Mouse (Mus musculus) c-Kit-positive CD71-negative TER-119-negative erythroid progenitor cells, embryonic 14.5 days (primary cell): Measurements from ENCODE around the gene Igf1r.

Experiments
- DNase-seq: peaks from one replicate; pipeline ENCODE4 v3.0.0-alpha.2; 2013; ENCODE audit warnings: low read depth

Igf1r gene

DNA sequence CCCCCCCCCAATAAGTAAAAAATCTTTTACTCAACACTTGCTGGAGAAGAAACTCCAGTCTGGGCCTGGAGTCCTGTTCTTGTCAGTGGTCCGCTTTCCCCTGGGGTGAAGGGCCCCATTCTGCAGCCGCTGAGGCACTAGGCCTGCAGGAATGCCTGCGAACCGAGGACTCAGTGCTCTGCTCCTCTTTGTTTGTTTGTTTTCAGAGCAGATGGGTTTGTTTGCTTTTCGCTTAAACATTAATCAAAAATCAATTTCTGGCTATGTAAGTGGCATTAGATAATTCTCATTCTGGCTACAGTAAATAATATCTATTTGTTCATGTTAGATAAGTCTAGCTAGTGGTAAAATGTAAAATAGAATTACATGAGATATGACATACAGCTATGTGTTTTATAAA, 167.0 kb downstream of the Igf1r start:
- DNase-seq: no peak

DNA sequence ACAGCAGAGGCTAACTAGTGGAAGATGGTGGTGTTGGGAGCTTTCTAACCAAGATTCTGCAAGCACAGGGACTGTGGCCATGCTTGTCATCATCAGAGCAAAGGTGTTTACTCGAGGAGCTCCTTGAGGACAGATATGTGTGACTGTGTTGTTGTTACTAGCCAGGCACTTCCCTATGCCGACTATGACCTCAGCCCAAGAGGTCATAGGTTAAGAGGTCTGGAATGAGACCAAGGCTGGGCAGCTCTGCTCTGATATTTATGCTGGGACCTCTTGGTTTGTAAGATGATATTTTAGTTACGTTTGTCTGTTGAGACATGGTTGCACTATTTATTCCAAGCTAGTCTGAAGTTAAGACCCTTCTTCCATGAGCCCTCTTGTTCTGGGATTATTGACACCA, 169.8 kb downstream of the Igf1r start:
- DNase-seq: no peak

DNA sequence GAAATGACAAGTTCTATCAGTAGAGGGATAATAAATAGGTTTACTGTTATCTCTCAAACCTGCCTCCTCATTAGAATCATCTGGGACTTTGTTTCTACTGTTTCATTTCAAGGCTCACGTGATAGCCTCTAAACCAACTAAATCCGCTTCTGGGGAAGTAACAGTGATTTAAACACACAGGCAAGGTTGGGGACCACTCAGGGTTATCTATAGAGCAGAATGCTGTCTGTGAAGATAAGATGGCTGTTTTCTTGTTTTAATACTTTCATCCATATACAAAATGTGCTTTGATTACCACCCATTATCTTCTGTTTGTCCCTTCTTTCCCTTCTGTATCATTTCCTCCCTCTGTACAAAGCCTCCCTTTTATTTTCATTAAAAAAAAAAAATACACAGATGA, 172.7 kb downstream of the Igf1r start:
- no peak for DNase-seq

DNA sequence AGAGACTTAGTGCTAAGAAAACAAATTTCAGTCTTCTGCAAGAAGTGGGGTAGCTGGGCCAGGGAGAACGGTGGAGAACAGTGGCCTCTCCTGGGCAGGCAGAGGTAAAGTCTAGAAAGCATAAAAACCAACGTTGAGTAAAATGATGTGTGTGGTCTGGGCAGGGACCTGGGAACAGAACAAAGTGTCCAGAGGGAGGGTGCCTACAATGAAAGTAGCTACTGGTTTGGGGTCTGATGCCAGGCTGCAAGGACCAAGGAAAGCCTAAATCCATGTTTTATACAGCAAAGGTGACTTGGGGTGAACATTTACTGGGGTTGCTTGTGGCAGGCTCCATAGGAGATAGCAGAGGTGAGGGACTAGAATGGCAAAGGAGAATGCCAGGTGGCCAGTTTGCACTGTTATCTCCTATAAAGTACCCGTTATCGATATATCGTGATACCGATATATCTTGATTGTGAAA, 175.2 kb downstream of the Igf1r start:
- no peak for DNase-seq

DNA sequence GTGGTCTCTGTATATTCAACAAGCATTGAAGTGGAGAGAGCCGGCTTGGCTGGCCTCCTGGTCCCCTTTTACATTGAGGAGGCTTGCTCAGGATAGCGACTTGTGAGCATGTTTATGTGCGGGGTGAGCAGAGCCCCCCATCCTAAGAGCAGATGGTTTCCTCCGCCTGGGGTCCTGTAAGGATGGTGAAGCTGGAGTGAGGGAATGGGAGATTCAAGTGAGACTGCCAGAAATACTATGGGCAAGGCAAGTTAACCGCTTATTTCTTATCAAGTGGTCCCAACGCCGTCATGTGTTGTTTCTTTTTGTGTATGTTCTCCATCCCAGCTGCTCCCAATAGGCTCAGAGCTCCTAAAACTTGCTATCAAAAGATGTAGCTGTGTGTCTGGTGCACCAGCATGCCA, 175.6 kb downstream of the Igf1r start:
- no peak for DNase-seq

DNA sequence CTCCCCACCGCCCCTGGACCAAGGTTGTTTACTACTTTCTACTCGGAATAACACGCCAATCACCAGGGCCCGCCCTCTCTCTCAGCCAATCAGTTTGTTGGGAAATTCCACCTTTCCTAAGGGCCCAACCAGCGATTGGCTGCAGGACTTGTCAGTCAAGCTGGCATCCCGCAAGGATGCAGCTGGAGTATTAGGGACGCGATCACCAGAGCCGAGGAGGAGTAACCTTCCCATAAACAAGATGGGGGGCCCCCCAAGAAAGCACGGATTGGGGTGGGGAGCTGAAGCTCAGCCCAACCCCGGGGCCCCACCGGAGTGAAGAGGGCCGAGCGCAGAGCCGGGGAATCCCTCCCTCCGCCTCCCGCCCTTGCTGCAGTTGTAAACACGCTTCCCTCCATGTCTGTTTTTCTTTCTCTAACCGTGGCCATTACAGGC, 176.5 kb downstream of the Igf1r start:
- DNase-seq: peak; percentile 92

DNA sequence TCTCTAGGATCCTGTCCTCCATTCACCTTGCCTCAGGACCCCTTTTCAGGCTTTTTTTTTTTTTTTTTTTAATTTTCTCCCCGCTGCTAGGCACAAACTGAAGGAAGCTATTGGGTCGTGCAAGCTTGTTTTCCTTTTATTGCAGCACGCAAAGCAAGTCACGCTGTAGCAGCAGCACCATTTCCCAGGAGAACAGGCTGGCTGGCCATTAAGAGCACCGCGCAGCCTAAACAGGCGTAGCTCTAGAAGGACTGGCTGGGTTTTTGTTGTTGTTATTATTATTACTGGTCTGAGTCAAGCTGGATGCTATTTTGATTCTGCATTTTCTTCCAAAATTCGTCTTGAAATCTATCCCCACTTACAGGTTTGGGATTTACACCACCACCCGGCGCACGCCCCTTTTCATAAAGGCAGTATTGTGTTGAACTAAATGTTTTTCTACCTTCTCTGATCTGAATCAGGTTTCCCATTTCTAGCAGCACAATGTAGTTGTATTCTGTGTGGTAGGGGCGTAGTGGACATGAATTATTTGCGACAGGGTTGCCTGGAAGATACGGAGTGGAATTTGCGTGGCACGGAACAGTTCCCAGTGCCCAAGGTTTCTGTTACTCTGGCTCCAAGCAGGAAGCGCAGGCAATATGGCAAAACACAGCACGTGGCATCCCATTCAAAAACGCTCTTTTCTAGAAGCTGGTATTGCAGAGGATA, 177.1 kb downstream of the Igf1r start:
- DNase-seq: peak; percentile 93

DNA sequence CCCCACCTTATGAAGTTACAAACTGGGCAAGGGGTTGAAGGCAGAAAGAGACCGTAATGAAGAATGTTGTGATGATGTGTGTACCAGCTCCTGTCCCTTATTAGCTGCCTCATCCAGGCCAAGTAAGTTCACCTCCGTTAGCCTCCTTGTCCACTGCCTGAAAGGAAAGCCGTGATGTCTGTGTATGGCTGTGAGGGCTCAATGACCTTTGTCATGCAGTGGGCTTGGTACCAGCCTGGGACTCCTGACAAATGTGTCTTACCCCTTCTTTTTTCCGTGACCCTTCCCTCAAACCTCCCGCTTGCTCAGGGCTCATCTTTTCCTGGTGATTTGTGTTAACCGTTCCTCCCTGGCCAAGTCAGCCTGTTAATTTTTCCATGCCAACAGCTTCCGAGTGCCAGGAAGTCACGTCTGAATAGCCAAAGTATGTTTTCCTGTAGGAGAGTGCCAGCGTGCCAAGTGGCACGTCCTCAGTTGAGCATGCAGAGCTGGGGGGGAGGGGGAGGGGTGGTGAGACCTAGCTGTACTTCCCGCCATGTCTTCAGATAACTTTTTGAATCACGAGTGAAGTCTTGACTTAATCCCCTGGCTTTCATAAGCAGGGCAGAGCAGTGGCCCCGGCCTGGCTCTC, 178.4 kb downstream of the Igf1r start:
- no peak for DNase-seq

DNA sequence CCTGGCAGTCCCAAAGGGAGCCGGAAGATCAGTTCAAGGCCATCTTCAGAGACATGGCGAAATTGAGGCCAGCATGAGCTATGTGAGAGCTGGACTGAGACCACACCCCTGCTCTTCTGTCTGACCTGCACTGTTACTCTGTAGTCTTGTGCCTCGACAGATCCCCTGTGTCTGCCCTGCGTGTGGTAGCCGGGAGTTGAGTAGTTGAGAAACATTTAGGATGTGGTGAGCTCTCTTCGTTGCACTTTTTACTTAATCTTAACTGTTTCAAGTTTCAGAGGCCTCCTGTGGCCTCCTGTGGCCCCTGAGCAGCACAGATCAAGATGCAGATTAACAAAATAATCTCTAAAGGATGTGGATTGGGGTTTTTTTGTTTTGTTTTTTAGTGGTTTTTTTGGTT, 181.1 kb downstream of the Igf1r start:
- DNase-seq: no peak

DNA sequence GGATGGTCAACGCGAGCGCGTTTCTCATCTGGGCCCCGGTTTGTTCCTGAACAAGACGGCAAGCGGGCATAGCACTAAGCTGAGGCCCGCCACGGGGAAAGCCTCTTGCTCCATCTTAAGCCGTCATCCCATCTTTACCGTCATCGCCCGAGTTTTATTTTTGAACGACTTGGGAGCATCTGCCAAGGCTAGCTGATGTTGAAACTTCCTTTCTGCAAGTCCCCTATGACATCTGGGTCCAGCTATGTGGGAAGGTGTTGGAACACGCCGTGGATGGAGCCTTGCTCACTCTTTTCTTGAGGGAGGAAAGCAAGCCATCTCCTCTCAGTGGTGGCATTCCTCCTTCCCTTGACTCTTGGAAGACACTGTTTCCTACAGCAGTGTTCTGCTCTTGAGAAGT, 182.3 kb downstream of the Igf1r start:
- DNase-seq: no peak

DNA sequence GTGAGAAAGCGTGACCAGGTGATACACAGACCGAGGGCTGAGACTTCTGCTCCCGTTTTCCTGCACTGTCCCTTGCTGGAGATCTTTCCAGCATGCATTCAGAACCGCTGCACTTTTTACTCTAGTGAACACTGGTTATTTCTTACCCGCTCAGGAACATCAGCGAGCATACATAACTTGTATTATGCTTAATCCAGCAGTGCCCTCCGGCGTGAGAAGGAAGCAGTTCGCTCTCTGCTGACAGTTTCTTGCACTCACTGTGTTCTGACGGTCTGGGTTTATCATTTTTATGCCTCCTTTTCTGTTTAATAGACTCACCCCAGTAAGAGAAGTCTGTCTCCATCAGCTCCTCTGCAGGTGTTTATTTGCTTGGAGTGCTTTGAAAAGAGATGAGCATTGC, 183.4 kb downstream of the Igf1r start:
- DNase-seq: no peak

DNA sequence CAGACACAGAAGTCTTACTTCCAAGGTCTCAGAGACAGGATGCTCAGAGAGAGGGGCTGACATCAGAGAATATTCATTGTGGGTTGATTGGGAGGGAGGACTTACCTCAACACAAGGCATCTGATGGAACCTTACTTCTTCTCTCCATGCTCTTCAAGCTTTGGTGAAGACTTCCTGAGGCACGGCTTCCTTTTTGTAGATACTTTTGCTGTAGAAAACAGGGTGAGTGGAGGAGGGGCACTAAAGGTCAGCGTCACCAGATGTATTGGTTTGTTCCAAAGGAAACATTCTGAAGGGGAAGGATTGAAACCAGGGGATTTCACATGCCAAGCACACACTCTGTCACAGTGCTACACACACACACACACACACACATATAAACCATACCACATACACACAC, 186.8 kb downstream of the Igf1r start:
- DNase-seq: no peak

DNA sequence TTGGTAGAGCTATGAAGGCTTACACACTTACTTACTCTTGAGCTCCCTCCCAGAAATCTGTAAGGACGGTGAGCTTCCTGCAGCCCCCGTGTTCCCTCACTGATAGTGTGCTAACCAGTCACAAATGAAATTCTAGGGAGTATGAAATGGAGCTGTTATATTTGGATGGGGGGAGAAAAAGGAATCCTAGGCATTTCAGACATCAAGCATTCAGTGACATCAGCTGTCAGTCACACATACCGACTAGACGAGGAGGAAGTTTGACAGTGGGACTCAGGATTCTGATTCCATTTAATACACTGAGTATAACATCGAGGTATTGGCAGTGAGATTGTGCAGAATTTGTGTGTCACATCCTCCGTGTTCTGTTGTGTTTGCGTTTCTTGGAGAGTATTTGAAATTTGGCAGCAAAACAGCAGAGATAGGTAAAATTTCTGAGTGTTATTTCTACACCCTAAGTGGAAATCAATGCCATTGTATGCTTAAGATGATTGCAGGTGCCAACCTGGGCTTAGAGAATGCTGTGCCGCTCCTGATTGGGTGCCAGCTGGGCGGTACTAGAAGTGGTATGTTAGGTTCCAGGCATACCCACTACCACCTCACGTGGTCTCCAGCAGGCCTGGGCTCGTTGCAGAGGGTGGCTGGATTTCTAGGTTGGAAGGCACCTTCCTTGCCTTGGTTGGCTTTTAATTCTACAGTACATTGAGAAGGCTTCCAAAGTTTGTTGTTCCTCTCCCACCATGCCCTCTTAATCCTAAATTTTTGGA, 187.6 kb downstream of the Igf1r start:
- DNase-seq: no peak

DNA sequence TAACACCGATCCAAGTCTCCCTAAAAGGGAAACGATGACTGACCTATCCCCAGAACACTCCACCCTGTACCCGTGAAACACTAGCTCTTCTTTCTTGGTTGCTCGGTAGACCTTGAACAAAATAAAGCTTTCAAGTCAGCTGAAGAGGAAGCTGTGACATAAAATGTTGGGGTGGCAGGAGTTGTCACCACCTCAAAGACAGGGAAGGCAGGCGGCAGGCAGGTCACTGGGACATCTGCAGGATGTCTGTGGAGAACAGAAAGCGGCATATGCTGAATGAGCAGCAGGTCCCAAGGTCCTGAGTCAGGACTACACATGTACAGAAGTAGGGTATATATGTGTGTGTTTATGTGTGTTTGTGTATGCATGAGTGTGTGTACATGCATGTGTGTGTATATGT, 191.6 kb downstream of the Igf1r start:
- DNase-seq: no peak

DNA sequence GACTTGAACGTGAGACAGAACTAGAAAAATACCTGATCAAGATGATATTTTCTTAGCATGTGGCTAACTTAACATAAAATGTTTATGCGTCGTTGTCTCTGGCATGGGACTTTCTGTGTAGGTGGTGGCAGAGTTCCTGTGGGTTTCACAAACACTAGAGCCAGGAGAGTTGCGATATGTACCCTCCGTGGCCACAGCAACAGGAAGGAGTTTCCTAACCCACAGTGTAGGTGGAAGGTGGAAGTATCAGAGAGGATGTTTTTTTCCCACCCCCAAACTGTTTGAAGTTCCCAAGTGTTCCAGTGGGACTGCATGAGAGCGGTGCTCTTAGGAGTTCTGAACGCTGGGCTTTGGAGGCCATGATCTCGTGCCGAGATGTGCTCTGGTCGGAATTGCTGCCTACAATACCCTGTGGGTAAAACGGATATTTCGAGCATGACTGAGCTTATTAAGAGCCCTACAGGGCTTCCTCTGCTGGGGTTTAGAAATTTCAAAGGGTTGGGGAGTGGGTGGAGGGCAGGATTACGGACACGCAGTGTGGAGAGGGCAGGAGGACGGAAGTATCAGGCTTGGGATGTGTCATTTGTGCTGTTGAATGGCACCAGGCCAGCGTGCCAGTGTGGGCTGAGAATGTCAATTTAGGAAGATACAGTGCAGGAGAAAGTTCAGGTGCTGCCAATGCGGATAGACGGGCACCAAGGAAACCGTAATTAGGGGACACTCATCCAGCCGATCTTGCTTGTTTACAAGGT, 195.8 kb downstream of the Igf1r start:
- no peak for DNase-seq

DNA sequence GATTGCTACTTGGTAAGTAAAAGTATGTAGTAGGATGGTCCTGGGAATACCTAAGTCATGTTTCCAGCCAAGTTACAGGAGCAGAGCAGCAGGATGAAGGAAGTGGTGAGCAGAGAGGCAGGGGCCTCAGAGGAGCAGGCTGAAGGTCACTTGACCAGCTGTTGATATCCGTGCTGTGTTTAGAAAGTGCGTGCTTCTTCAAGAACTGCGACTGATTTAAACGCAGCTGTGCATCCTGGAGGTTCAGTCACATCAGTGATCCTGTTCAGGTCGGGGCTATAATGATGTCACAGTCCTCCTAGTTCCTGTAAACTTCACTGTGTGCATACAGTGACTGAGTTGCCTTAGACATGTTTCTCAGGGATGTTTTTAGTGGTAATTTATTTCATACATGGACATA, 199.3 kb downstream of the Igf1r start:
- DNase-seq: no peak

DNA sequence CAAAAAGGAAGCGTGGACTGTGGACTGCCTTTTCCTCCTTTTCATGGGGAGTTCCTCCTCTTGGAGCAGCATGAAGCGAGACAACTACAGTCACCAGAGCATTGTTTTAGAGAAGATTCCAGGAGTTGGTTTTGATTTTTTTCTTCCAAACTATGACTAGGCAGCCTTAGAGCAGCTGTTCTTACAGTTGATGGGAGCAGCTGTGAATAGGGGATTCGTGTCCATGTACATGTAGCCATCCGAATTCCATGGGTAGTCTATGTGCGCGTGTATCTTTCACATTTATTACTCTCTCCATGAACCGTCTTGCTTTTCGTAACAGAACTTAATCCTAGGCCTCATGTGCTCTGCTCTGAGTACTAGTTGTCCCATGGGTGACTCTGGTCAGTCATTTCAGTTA, 199.8 kb downstream of the Igf1r start:
- DNase-seq: no peak

DNA sequence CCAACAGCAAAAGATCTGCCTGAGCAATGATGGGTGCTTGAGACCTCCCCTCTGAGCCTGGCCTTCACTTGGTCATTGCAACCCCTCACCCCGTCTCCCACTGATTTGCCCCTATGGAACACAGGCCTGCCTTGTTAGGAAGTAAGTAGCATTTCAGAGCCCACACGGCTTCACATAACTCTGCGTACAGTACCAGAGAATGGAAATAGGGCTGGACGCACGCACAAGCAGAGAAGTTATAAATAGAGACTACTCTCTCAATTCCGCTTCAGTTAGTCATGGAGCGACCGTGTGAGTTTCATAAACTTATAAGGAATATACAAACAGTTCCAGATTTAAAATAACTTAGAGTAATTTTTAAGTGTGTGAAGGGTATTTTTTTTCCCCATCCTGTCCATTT, 200.6 kb downstream of the Igf1r start:
- no peak for DNase-seq

DNA sequence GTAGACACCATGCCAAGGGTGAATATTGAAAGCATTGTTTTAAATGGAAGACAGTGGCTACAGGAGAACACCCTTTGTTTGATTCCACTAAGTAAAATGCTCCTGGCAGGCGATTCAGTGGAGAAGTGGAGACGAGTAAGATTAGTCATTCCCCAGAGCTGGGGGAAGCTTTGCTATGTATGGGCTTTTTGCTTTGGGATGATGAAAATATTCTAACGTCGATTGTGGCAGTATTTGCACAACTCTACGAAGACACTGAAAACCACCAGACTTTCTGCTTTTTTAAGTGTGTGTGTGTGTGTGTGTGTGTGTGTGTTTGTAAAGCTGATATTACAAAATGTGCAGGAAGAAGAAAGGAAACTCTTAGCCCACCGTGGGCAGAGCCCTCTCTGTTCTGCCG, 202.0 kb downstream of the Igf1r start:
- no peak for DNase-seq

DNA sequence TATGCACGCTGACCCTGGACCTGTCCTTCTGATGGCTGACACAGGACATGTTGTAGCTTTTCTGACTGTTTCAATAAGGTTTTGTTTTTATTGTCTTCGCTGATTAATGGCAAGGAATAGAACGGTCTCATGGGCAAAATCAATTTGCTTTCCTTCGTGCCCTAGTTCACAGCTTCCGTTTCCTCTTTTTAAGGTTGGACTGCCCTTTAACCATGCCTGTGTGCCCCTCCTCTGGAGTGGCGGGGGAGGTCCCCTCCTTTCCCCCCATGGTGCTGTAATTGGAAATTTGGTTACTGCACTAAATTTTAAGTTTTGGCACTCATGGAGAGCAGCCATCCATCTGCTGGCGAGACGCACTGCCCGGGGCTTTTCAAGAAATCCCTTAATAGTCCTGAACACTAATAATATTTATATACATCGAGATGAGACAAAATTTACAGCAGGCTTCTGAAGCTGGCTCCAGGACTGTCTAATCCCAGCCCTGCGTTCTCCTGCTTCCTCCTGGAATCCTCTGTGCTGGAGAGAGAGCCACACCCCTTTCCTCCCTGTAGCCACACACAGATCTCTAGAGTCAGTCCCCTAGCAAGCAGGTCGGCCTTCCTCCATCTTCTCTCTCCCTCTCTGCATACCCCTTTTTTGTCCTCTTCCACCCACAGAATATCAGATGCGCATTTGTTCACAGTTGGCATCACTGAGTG, 207.6 kb downstream of the Igf1r start:
- no peak for DNase-seq

DNA sequence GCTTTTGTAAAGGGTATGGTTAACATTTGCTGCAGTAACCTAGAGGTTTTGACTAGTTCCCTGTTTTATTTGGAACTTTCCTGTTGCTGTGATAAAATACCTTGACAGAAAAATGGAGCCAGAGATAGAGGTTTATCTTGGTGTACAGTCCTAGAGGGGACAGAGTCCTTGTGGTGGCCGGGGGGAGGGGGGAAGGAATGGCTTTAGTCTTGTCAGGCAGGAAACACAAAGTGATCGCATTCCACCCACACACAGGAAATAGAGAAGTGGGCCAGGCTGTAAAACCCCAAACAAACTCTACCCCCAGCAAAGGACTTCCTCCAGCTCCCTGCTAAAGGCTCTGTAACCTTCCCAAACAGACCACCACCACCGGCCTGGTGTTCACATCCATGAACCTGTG, 211.4 kb downstream of the Igf1r start:
- DNase-seq: peak; percentile 36

DNA sequence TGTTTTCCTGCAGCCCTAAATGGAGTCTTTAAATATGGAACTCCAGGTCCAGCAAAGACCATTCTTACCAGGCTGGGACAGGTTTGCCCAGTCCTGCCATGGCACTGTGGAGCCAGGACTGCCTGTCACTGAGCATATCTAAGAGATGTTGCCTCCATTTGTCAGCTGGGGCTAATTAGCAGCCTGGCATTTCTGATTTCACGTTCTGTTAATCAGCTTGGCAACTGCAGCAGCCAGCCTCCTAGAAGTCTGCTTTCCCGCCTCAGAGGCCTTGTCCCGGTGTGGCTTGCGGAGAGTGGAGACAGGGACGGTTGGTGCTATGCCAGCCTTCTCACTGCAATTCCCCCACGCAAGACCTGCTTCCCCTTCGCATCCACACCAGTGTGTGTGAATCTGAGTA, 220.1 kb downstream of the Igf1r start:
- DNase-seq: no peak
